Mouse (Mus musculus) forebrain, embryonic 12.5 days (tissue): Measurements from ENCODE around the gene Cntrl. TPM values are rescaled to one million over a fixed set of nuclear protein-coding genes. Genes with fewer than 3 reads are reported as not detected.

Source experiments
- ATAC-seq: fragments of 200-750 bp; cut with Nextera tagmentation; 2 replicates; pipeline ENCODE4 v1.8.0; 2017; ENCODE audit warnings: moderate TSS enrichment; ENCODE audit not compliant: low FRiP score
- H3K27ac ChIP-seq: fragments of 300-500 bp; sonication (generic); 2 replicates; pipeline ENCODE4 v1.5.1; 2016; ENCODE audit warnings: mild to moderate bottlenecking
- H3K27me3 ChIP-seq: fragments of 300-500 bp; sonication (generic); 2 replicates; pipeline ENCODE4 v1.6.1; 2016; ENCODE audit warnings: mild to moderate bottlenecking
- H3K36me3 ChIP-seq: fragments of 300-500 bp; sonication (generic); replicated peaks from 2 replicates; pipeline ENCODE4 v1.6.1; 2016; ENCODE audit warnings: mild to moderate bottlenecking
- H3K4me1 ChIP-seq: fragments of 300-500 bp; sonication (generic); 2 replicates; pipeline ENCODE4 v1.6.1; 2016
- H3K4me2 ChIP-seq: fragments of 300-500 bp; sonication (generic); 2 replicates; pipeline ENCODE4 v1.6.1; 2016; ENCODE audit warnings: mild to moderate bottlenecking, moderate library complexity
- H3K4me3 ChIP-seq: fragments of 300-500 bp; sonication (generic); replicated peaks from 2 replicates; pipeline ENCODE4 v1.5.1; 2016; ENCODE audit warnings: mild to moderate bottlenecking
- H3K9ac ChIP-seq: fragments of 300-500 bp; sonication (generic); 2 replicates; pipeline ENCODE4 v1.6.1; 2016; ENCODE audit warnings: mild to moderate bottlenecking
- H3K9me3 ChIP-seq: fragments of 300-500 bp; sonication (generic); 2 replicates; pipeline ENCODE4 v1.6.1; 2016
- WGBS: fragments of 180-500 bp; shearing (Covaris S2); methylation state at CpG from one replicate; pipeline ENCODE4 v1.1.7; 2016; 5-methylcytosine and 5-hydroxymethylcytosine counted together
- polyA plus RNA-seq: library from polyadenylated mRNA; unstranded; fragments of >200 nt; fragmentation: Nextera tagmentation; extraction: Ambion mirVana; gene quantifications from 2 replicates; pipeline ENCODE4 v1.2.1, GENCODE M21; 2016

Cntrl gene
- polyA plus RNA-seq, 1 experiment from 2014 or later: 37.1 TPM

GRCm38 (mm10) chr2:35183115-35183673 lies 73.9 kb downstream of the Cntrl start:
- no peaks in the 10 kb centered on the region for H3K9me3 ChIP-seq
- WGBS: 92% methylated on average over 6 of the region's 6 CpGs
- H3K36me3 ChIP-seq: peaks cover 64% of the 10 kb centered on the region

GRCm38 (mm10) chr2:35188929-35189328 lies 79.6 kb downstream of the Cntrl start:
- no peak overlapping the region for H3K27ac ChIP-seq
- H3K4me1 ChIP-seq: no peaks in the 10 kb centered on the region
- no peak overlapping the region for H3K4me3 ChIP-seq
- no peak overlapping the region for H3K4me2 ChIP-seq
- no peak for ATAC-seq
- H3K9me3 ChIP-seq: no peaks in the 10 kb centered on the region
- peaks cover 43% of the 10 kb centered on the region for H3K36me3 ChIP-seq
- WGBS: 94% methylated on average over 5 of the region's 5 CpGs
- no peak overlapping the region for H3K9ac ChIP-seq
- no peaks in the 10 kb centered on the region for H3K27me3 ChIP-seq

More at GRCm38 (mm10) chr2:35183115-35183673, 73.9 kb downstream of the Cntrl start:
- Histone ChIP-seq H3K27me3 (no peaks in the 10 kb centered on the region), H3K4me3 (no peak overlapping the region), H3K4me1 (no peaks in the 10 kb centered on the region), H3K27ac (no peak overlapping the region), H3K4me2 (no peak overlapping the region), H3K9ac (no peak overlapping the region)
- no peak for ATAC-seq

- 81% methylated on average over 1 of the region's 1 CpGs for WGBS
- H3K36me3 ChIP-seq: peaks cover 19% of the 10 kb centered on the region
These were observed 84.7 kb downstream of the Cntrl start for GRCm38 (mm10) chr2:35193976-35194375.

DNA sequence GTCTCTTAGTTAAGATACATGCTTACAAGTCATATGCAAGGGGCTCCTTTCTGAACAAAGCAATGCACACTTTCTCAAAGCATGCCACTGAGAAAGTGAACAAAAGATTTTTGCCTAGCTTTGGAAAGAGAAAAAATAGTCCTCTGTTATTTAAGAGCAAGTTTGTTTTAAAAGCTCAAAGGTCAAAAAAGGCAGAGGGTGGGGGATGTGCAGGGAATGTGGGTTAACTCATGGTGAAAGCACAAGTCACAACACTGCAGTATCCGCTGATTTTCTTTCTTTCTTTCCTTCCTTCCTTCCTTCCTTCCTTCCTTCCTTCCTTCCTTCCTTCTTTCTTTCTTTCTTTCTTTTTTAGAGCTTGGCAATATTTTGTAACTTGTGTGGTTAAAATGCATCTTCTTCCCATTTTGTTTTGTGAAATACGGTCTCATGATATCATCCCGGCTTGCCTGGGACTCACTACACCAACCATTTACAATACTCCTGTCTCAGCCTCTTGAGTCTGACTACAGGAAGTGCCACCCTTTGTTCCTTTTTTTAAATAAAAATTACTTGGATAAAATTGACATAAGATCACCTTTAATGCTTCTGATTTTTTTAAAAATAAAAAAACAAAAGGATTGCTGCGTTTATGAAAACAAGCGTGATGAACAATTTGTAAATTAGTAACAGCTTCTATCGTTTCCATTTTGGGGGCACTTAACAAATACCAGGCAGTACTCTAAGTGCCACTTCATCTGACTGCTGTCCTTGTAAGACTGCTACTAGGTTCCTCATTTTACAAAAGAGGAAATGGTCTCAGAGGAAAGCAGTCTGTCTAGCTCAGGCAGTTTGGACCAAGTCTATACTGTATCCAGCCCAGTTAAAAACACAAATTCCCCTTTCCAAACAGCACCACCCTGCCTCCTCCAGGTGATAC lies 86.6 kb downstream of the Cntrl start:
- no peak for ATAC-seq
- Histone ChIP-seq H3K4me3 (no peak overlapping the region), H3K27me3 (no peaks in the 10 kb centered on the region), H3K9ac (no peak overlapping the region), H3K9me3 (no peaks in the 10 kb centered on the region), H3K4me1 (peaks cover 14% of the 10 kb centered on the region), H3K4me2 (no peak overlapping the region), H3K27ac (no peak overlapping the region), H3K36me3 (peaks cover 4% of the 10 kb centered on the region; the same call in 1 of the 2 replicates)
- 87% methylated on average over 6 of the region's 6 CpGs for WGBS

More at GRCm38 (mm10) chr2:35193976-35194375, 84.7 kb downstream of the Cntrl start:
- Histone ChIP-seq H3K27me3 (no peaks in the 10 kb centered on the region), H3K4me1 (peaks cover 6% of the 10 kb centered on the region), H3K27ac (no peak overlapping the region), H3K9me3 (no peaks in the 10 kb centered on the region), H3K4me3 (no peak overlapping the region), H3K4me2 (no peak overlapping the region), H3K9ac (no peak overlapping the region)
- no peak for ATAC-seq

DNA sequence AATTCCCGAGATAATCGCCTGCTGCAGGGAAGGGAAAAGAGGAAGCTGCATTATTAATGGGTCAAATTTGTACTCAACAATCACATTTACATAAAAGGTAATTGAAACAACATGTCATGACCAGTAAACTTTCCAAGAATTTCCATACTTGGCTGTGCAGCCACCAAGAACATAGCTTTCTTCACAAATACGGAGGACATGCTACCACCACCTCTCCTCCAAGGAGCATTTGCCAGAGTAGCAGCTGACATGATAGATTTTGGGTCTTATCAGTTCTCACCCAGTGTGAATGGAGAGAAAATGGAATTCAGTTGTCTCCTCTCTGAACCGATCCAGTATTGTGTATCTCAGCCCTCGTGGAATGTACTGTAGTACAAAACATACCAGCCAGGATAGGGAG lies 90.2 kb downstream of the Cntrl start:
- Histone ChIP-seq H3K4me1 (peaks cover 17% of the 10 kb centered on the region), H3K9ac (peak overlapping the region; percentile 99), H3K27ac (no peak overlapping the region), H3K4me2 (peak overlapping the region; percentile 82), H3K4me3 (peak overlapping the region; percentile 100), H3K27me3 (0 out of 2 replicates have a peak, but pooled peaks cover 4% of the 10 kb centered on the region), H3K36me3 (no peaks in the 10 kb centered on the region), H3K9me3 (no peaks in the 10 kb centered on the region)
- ATAC-seq: no peak
- WGBS: 28% methylated on average over 5 of the region's 5 CpGs

GRCm38 (mm10) chr2:35199971-35200897 lies 90.9 kb downstream of the Cntrl start:
- H3K27ac ChIP-seq: peak overlapping the region; percentile 98
- H3K4me2 ChIP-seq: peak overlapping the region; percentile 82
- peak overlapping the region; percentile 99 for H3K9ac ChIP-seq
- no peaks in the 10 kb centered on the region for H3K36me3 ChIP-seq
- 0 out of 2 replicates have a peak, but pooled peaks cover 4% of the 10 kb centered on the region for H3K27me3 ChIP-seq
- no peaks in the 10 kb centered on the region for H3K9me3 ChIP-seq
- ATAC-seq: peak; percentile 78
- WGBS: under 1% methylated on average over 74 of the region's 90 CpGs
- H3K4me1 ChIP-seq: peaks cover 17% of the 10 kb centered on the region
- peak overlapping the region; percentile 100 for H3K4me3 ChIP-seq

DNA sequence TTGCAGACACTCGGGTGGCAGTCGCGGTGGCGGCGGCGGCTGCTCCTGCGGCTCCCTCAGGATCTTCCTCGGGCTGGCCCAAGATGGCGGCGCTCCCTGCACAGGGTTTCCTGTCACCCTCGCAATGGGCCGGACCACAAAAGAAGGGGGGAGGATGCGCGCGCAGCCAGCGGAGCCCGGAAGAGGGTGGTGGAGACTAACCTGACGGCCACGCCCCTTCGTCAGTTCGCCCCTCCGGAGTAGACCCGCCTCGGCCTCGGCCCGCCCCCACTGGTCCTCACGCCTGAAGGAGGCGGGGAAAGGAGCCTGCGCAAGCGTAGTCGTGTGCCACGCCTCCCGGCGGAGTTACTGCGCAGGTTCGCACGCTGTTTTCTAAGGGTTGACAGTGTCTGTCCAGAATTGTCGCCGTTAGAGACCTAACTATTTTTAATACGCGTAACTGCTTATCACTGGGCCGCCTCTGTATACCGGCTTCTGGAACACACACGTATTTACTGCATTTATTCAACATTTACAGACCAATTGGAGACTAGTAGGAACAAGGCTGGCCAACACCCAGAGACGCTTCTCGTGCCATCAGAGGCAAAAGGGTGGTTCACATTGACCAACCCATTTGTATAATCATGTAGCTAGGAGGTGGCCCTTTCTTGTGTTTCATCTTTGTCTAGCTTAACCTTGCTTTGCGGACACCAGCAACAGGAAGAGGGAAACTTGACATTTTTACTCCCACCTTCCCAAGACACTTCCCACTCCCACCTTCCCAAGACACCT lies 91.8 kb downstream of the Cntrl start, which contains the start of gene Rab14:
Rab14 (minus strand) TSS at position 223 of the 771 bp plus-strand sequence.
- peak; percentile 98 for ATAC-seq
- Histone ChIP-seq H3K9ac (peak within 1 kb of the TSS; percentile 99), H3K36me3 (no peaks in the 10 kb centered on the region), H3K27ac (peak within 1 kb of the TSS; percentile 98), H3K4me1 (peaks cover 17% of the 10 kb centered on the region), H3K27me3 (0 out of 2 replicates have a peak, but pooled peaks cover 8% of the 10 kb centered on the region), H3K4me2 (peak within 1 kb of the TSS; percentile 82), H3K9me3 (no peaks in the 10 kb centered on the region), H3K4me3 (peak within 1 kb of the TSS; percentile 100)
- under 1% methylated on average over 45 of the region's 47 CpGs for WGBS

DNA sequence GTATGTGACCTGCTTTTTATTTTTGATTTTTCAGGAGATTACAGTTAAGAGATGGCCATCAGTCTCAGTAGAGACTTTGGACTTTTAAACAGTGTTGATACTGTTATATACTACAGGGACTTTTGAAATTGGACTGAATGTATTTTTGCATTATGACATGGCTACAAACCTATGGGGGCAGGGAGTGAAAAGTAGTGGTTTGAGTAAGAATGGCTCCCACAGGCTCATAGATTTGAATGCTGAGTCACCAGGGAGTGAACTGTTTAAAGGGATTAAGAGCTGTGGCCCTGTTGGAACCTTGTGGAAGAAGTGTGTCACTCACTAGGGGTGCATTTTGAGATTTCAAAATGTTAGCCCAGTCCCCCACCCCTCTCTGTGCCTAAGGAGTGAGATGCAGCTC lies 94.4 kb downstream of the Cntrl start:
- no peak overlapping the region for H3K9ac ChIP-seq
- 0 out of 2 replicates have a peak, but pooled peaks cover 8% of the 10 kb centered on the region for H3K27me3 ChIP-seq
- no peak overlapping the region for H3K4me2 ChIP-seq
- no peak overlapping the region for H3K27ac ChIP-seq
- H3K4me1 ChIP-seq: peaks cover 12% of the 10 kb centered on the region
- no peak overlapping the region for H3K4me3 ChIP-seq
- H3K9me3 ChIP-seq: no peaks in the 10 kb centered on the region
- no peak for ATAC-seq
- H3K36me3 ChIP-seq: no peaks in the 10 kb centered on the region

DNA sequence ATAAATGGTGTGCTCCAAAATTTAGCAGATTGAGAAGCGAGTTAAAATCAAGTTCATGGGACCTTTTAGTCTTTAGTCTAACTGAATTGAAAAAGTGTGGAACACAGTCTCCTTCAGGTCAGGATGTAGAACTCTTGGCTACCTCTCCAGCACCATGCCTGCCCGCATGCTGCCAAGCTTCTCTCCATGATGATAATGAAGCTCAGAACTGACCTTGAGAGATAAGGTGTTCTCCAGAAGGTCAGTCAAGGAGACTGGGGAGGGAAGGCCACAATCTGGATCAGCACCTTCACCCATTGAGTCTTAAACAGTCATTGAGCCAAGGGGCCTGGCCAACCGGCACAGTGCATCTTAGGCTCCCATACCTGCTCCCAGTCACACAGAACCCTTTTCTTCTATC lies 97.5 kb downstream of the Cntrl start:
- ATAC-seq: no peak
- 0 out of 2 replicates have a peak, but pooled peaks cover 8% of the 10 kb centered on the region for H3K27me3 ChIP-seq
- H3K9ac ChIP-seq: no peak overlapping the region
- no peaks in the 10 kb centered on the region for H3K4me1 ChIP-seq
- H3K4me3 ChIP-seq: no peak overlapping the region
- no peak overlapping the region for H3K27ac ChIP-seq
- H3K36me3 ChIP-seq: no peaks in the 10 kb centered on the region
- 93% methylated on average over 3 of the region's 3 CpGs for WGBS
- no peak overlapping the region for H3K4me2 ChIP-seq
- no peaks in the 10 kb centered on the region for H3K9me3 ChIP-seq

DNA sequence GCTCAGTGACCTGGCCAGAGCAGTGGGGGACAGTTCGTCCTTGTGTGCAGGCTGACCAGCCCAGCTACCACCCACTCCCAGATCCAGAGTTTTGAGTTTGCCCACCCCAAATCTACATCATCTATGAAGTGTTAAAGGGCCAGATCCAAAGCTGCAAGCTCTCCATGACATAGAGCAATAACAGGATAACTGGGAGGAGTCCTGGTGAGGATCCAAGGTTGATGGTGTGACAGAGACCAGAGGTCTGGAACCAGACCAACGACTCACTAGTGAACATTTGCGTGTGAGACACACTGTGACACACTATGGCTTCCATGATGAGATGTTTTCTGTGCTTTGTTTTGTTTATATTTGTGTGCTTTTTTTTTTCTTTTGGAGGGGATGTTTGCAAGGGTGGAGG lies 98.8 kb downstream of the Cntrl start:
- H3K4me3 ChIP-seq: no peak overlapping the region
- H3K27me3 ChIP-seq: 0 out of 2 replicates have a peak, but pooled peaks cover 7% of the 10 kb centered on the region
- H3K9me3 ChIP-seq: no peaks in the 10 kb centered on the region
- no peaks in the 10 kb centered on the region for H3K36me3 ChIP-seq
- H3K4me2 ChIP-seq: no peak overlapping the region
- H3K9ac ChIP-seq: no peak overlapping the region
- no peak overlapping the region for H3K27ac ChIP-seq
- no peaks in the 10 kb centered on the region for H3K4me1 ChIP-seq
- WGBS: 89% methylated on average over 3 of the region's 3 CpGs
- ATAC-seq: no peak

DNA sequence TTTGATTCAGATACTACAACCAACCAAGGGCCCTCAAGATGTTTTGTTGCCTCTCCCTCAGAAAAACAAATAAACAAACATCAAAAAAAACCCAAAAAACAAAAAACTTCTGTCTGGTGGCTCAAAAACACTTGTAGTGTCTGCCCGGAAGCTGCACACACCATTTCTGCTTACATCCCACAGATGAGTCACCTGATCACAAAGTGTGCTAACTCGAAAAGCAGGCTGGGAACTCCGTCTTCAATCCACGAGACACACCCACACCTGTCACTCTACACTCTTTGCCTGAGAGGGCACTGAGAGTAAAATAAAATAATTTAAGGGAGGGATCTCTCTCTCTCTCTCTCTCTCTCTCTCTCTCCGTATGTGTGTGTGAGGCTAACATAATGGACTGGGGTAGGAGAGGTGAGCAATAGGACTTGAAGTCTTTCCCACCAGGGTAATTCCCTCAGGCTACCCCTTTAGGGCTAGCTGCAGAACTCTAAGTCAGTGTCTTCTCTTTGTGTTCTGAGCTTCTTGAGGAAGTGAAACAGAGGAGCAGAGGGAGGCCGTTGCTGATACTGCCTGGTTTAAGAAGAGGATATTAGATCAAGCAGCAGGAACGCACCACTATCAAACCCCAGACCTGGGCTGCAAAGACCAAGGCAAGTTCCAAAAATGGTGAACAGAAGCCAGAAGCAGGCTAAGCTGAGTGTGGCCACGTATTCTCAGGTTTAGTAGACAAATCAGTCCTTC lies 99.8 kb downstream of the Cntrl start:
- ATAC-seq: no peak
- H3K27ac ChIP-seq: no peak overlapping the region
- no peak overlapping the region for H3K4me2 ChIP-seq
- H3K9ac ChIP-seq: no peak overlapping the region
- H3K9me3 ChIP-seq: no peaks in the 10 kb centered on the region
- 73% methylated on average over 8 of the region's 8 CpGs for WGBS
- H3K4me1 ChIP-seq: no peaks in the 10 kb centered on the region
- H3K36me3 ChIP-seq: no peaks in the 10 kb centered on the region
- no peak overlapping the region for H3K4me3 ChIP-seq
- 0 out of 2 replicates have a peak, but pooled peaks cover 4% of the 10 kb centered on the region for H3K27me3 ChIP-seq
